Mouse (Mus musculus) hindbrain, embryonic 14.5 days (tissue): Measurements from ENCODE around the gene Prrg3. TPM values are rescaled to one million over a fixed set of nuclear protein-coding genes. Genes with fewer than 3 reads are reported as not detected.

ENCODE experiments used
- polyA plus RNA-seq: library from polyadenylated mRNA; unstranded; fragments of >200 nt; fragmentation: Nextera tagmentation; extraction: Ambion mirVana; gene quantifications from 2 replicates; pipeline ENCODE4 v1.2.1, GENCODE M21; 2014

Prrg3 gene
- polyA plus RNA-seq, 1 experiment from 2014 or later = 12.9 TPM

Other genes with a start within 250 kb of the Prrg3 start
- gene Vma21, start 146.7 kb upstream of the Prrg3 start, polyA plus RNA-seq = 46.1 and 50.7 TPM in 2 replicates
- 0.36 and 0.59 TPM in 2 replicates for gene Gm1141, start 41.6 kb upstream of the Prrg3 start, polyA plus RNA-seq
- gene Fate1, start 10.4 kb downstream of the Prrg3 start, polyA plus RNA-seq = not detected in 2 replicates
- gene Cnga2, start 29.2 kb downstream of the Prrg3 start, polyA plus RNA-seq = 0.16 and 0.40 TPM in 2 replicates